Mouse (Mus musculus) midbrain, postnatal 0 days (tissue): Measurements from ENCODE around the gene Asrgl1. TPM values are rescaled to one million over a fixed set of nuclear protein-coding genes. Genes with fewer than 3 reads are reported as not detected.

Source experiments
- ATAC-seq: fragments of 200-750 bp; cut with Nextera tagmentation; 2 replicates; pipeline ENCODE4 v1.8.0; 2017; ENCODE audit warnings: moderate number of reproducible peaks, mild to moderate bottlenecking, moderate TSS enrichment, moderate library complexity; ENCODE audit not compliant: low FRiP score
- DNase-seq: peaks from one replicate; pipeline ENCODE4 v3.0.0-alpha.2; 2015; ENCODE audit warnings: low spot score
- H3K27ac ChIP-seq: fragments of 300-500 bp; sonication (generic); 2 replicates; pipeline ENCODE4 v1.5.1; 2014; ENCODE audit warnings: low read depth, mild to moderate bottlenecking, low read length, mixed read lengths
- H3K27me3 ChIP-seq: fragments of 300-500 bp; sonication (generic); 2 replicates; pipeline ENCODE4 v1.6.1; 2014; ENCODE audit warnings: low read length, control low read depth, mixed read lengths; ENCODE audit not compliant: insufficient read depth
- H3K36me3 ChIP-seq: fragments of 300-500 bp; sonication (generic); 2 replicates; pipeline ENCODE4 v1.6.1; 2014; ENCODE audit warnings: low read length, control low read depth, mixed read lengths; ENCODE audit not compliant: insufficient read depth
- H3K4me1 ChIP-seq: fragments of 300-500 bp; sonication (generic); 2 replicates; pipeline ENCODE4 v1.6.1; 2014; ENCODE audit warnings: mild to moderate bottlenecking, control low read depth, antibody characterized with exemption, low read length, mixed read lengths; ENCODE audit not compliant: insufficient read depth
- H3K4me2 ChIP-seq: fragments of 300-500 bp; sonication (generic); 2 replicates; pipeline ENCODE4 v1.6.1; 2014; ENCODE audit warnings: low read depth, mild to moderate bottlenecking, low read length, mixed read lengths; ENCODE audit not compliant: poor library complexity, severe bottlenecking
- H3K4me3 ChIP-seq: fragments of 300-500 bp; sonication (generic); 2 replicates; pipeline ENCODE4 v1.5.1; 2014; ENCODE audit warnings: low read depth, mild to moderate bottlenecking, low read length, moderate library complexity
- H3K9ac ChIP-seq: fragments of 300-500 bp; sonication (generic); replicated peaks from 2 replicates; pipeline ENCODE4 v1.6.1; 2014; ENCODE audit warnings: mild to moderate bottlenecking, low read length, moderate library complexity, mixed read lengths; ENCODE audit not compliant: poor library complexity, severe bottlenecking
- H3K9me3 ChIP-seq: fragments of 300-500 bp; sonication (generic); 2 replicates; pipeline ENCODE4 v1.6.1; 2016; ENCODE audit warnings: low read length, control low read depth
- CTCF ChIP-seq: IDR thresholded peaks from 2 replicates; pipeline ENCODE4 v1.5.1; 2016; ENCODE audit warnings: antibody characterized with exemption, mild to moderate bottlenecking
- WGBS: fragments of 180-500 bp; shearing (Covaris S2); extraction: QIAGEN DNeasy Blood & Tissue Kit; methylation state at CpG from one replicate; pipeline ENCODE4 v1.1.7; 2014; 5-methylcytosine and 5-hydroxymethylcytosine counted together
- polyA plus RNA-seq: library from polyadenylated mRNA; unstranded; fragments of >200 nt; fragmentation: Nextera tagmentation; extraction: Ambion mirVana; gene quantifications from 2 replicates; pipeline ENCODE4 v1.2.1, GENCODE M21; 2015
- total RNA-seq: library from RNA; depleted of rRNA; stranded (reverse); fragments of >200 nt; gene quantifications from 2 replicates; pipeline ENCODE4 v1.2.3, GENCODE M21; 2014

Asrgl1 gene
- total and polyA plus RNA-seq, 2 experiments from 2014 or later = 33.4 to 45.4 TPM

DNA sequence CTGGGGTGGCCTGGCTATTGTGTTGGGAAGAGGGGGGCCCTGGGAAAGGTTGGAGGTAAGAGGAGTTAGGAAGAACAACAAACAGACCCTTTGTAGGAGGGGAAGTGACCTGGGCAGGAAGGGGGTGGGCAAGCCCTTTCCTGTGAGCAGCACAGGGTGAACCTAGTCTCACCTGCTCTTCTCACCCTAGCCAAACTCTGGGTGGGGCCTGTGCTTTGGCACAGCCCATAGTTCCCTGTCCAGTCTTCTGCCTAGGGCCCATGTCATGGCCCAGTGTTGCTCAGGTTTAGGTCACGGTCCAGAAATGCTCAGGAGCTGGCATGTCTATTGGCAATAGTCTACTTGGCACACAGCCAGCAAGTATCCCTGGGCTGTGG lies 28.1 kb downstream of the Asrgl1 start:
- Histone ChIP-seq H3K4me2 (no peak overlapping the region), H3K4me3 (no peak overlapping the region), H3K27ac (no peak overlapping the region), H3K9me3 (no peaks in the 10 kb centered on the region), H3K9ac (no peak overlapping the region), H3K4me1 (no peaks in the 10 kb centered on the region), H3K36me3 (no peaks in the 10 kb centered on the region), H3K27me3 (no peaks in the 10 kb centered on the region)
- WGBS = 68% methylated on average over 1 of the region's 1 CpGs
- TF ChIP-seq CTCF = no peak
- no peak for ATAC-seq
- no peak for DNase-seq

- H3K27ac ChIP-seq = no peak overlapping the region
- no peak for TF ChIP-seq CTCF
- 56% methylated on average over 4 of the region's 4 CpGs for WGBS
- H3K4me2 ChIP-seq = no peak overlapping the region
- no peaks in the 10 kb centered on the region for H3K4me1 ChIP-seq
- no peak for ATAC-seq
- no peaks in the 10 kb centered on the region for H3K9me3 ChIP-seq
- no peak overlapping the region for H3K4me3 ChIP-seq
- no peak overlapping the region for H3K9ac ChIP-seq
- no peak for DNase-seq
- no peaks in the 10 kb centered on the region for H3K27me3 ChIP-seq
- H3K36me3 ChIP-seq = no peaks in the 10 kb centered on the region
Measured at GRCm38 (mm10) chr19:9106751-9107378, 28.6 kb downstream of the Asrgl1 start.

- Histone ChIP-seq H3K27me3 (no peaks in the 10 kb centered on the region), H3K4me2 (no peak overlapping the region), H3K4me3 (no peak overlapping the region), H3K27ac (no peak overlapping the region), H3K4me1 (no peaks in the 10 kb centered on the region), H3K9me3 (no peaks in the 10 kb centered on the region), H3K36me3 (no peaks in the 10 kb centered on the region), H3K9ac (no peak overlapping the region)
- DNase-seq (no peak), ATAC-seq (no peak)
- 71% methylated on average over 5 of the region's 5 CpGs for WGBS
- TF ChIP-seq CTCF = no peak
Measured at GRCm38 (mm10) chr19:9106096-9106495, 29.3 kb downstream of the Asrgl1 start.

DNA sequence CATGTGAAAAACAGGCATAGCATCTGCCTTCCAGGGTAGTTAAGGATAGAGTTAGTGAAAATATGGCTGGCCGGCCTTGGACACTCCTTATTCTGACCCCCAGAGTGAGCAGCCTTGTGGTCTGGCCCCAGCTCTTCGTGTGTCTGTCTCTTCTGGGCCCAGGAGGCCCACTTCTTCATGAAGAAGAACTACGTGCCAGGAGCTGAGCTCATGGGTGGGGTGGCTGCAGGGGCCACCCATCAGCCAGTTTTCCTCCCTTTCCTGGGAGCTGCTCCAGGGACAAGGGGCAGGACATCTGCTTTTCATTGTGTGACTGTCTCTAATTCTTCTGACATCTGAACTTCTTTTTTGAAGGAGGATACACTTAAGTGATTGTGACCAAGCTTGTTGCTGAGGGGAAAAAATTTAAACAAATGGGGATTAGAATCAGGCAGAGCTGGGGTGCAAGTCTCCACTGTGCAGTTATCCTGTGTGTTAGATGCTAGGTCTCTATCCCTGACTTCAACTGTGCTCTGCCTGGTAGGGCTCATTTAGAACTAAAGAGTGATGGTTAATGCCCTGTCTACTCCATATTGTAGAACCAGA lies 30.2 kb downstream of the Asrgl1 start:
- no peaks in the 10 kb centered on the region for H3K36me3 ChIP-seq
- 54% methylated on average over 3 of the region's 3 CpGs for WGBS
- H3K4me1 ChIP-seq = no peaks in the 10 kb centered on the region
- no peaks in the 10 kb centered on the region for H3K27me3 ChIP-seq
- H3K9ac ChIP-seq = no peak overlapping the region
- H3K4me2 ChIP-seq = no peak overlapping the region
- ATAC-seq = no peak
- no peak overlapping the region for H3K4me3 ChIP-seq
- TF ChIP-seq CTCF = no peak
- H3K9me3 ChIP-seq = no peaks in the 10 kb centered on the region
- no peak overlapping the region for H3K27ac ChIP-seq
- no peak for DNase-seq

GRCm38 (mm10) chr19:9103986-9104385 lies 31.4 kb downstream of the Asrgl1 start:
- ATAC-seq = no peak
- H3K9me3 ChIP-seq = no peaks in the 10 kb centered on the region
- DNase-seq = no peak
- H3K9ac ChIP-seq = no peak overlapping the region
- WGBS = 78% methylated on average over 4 of the region's 4 CpGs
- no peaks in the 10 kb centered on the region for H3K27me3 ChIP-seq
- no peak overlapping the region for H3K27ac ChIP-seq
- no peak for TF ChIP-seq CTCF
- no peak overlapping the region for H3K4me2 ChIP-seq
- H3K4me3 ChIP-seq = no peak overlapping the region
- H3K36me3 ChIP-seq = no peaks in the 10 kb centered on the region
- H3K4me1 ChIP-seq = no peaks in the 10 kb centered on the region

- H3K9ac ChIP-seq = no peak overlapping the region
- no peak for TF ChIP-seq CTCF
- no peak overlapping the region for H3K4me2 ChIP-seq
- whole genome bisulfite sequencing = 65% methylated on average over 2 of the region's 2 CpGs
- no peaks in the 10 kb centered on the region for H3K36me3 ChIP-seq
- H3K27ac ChIP-seq = no peak overlapping the region
- H3K4me3 ChIP-seq = no peak overlapping the region
- H3K9me3 ChIP-seq = no peaks in the 10 kb centered on the region
- no peaks in the 10 kb centered on the region for H3K4me1 ChIP-seq
- DNase-seq (no peak), ATAC-seq (no peak)
- no peaks in the 10 kb centered on the region for H3K27me3 ChIP-seq
Measured at GRCm38 (mm10) chr19:9101062-9101457, 34.4 kb downstream of the Asrgl1 start.
